Mouse (Mus musculus) cortical plate, adult 2 months (tissue): ENCODE measurements around the gene Gopc. TPM values are rescaled to one million over a fixed set of nuclear protein-coding genes. Genes with fewer than 3 reads are reported as not detected.

Experiments
- H3K27ac ChIP-seq: fragments of 200-500 bp; 2 replicates; pipeline ENCODE4 v1.5.1; 2012; ENCODE audit warnings: low read length, control low read depth, inconsistent platforms; ENCODE audit not compliant: insufficient read depth
- H3K4me1 ChIP-seq: fragments of 200-500 bp; 2 replicates; pipeline ENCODE4 v1.6.1; 2011; ENCODE audit warnings: low read length; ENCODE audit not compliant: control insufficient read depth, insufficient read depth
- H3K4me3 ChIP-seq: fragments of 200-500 bp; 2 replicates; pipeline ENCODE4 v1.5.1; 2011; ENCODE audit warnings: mild to moderate bottlenecking, low read length, control low read depth; ENCODE audit not compliant: insufficient read depth
- CTCF ChIP-seq: fragments of 200-500 bp; IDR thresholded peaks from 2 replicates; pipeline ENCODE4 v1.5.1; 2011; ENCODE audit warnings: mild to moderate bottlenecking, control low read depth, low read length; ENCODE audit not compliant: insufficient read depth; ENCODE audit errors: extremely low read depth
- POLR2A ChIP-seq: fragments of 200-500 bp; IDR thresholded peaks from 2 replicates; pipeline ENCODE4 v1.6.1; 2011; ENCODE audit warnings: mild to moderate bottlenecking, low read length, control low read depth; ENCODE audit not compliant: insufficient read depth; ENCODE audit errors: extremely low read depth
- polyA plus RNA-seq: library from polyadenylated mRNA; depleted of rRNA; stranded (reverse); fragments of >200 nt; gene quantifications from 2 replicates; pipeline ENCODE4 v1.2.3, GENCODE M21; 2012

The Gopc gene
- polyA plus RNA-seq, 1 experiment, result 22.8 TPM

DNA sequence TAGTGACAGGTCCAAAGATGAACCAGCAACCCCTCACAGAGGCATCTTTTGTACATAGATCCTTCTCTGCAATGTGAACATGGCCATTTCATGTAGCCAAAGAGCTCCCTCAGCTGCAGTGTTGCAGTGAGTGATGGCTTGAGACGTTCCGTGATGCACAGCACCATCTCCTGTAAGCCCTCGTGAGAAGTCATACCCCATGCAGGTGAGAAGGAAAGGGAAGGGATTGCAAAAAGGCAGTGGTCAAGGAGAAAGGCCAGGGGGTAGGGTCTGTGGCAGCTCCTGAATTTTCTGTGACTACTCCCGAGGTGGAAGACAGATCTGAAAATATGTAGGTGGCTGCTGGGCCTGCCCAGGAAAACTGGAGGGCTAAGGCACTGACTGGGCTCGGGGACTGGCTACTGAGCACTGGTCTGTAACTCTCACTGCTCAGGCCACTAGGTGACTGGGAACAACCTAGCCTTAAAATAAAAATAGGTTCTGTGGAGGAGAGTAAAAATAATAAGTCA, 7.1 kb upstream of the Gopc start, which contains the start of gene Nepn:
TSS of gene Nepn (plus strand) at position 51 of the 509 bp plus-strand sequence.
- Histone ChIP-seq H3K4me3 (no peak within 1 kb of the TSS), H3K27ac (no peak within 1 kb of the TSS), H3K4me1 (no peaks in the 10 kb centered on the region)
- TF ChIP-seq CTCF (no peak), POLR2A (no peak)

- Histone ChIP-seq H3K4me1 (peaks cover 3% of the 10 kb centered on the region; the same call in 1 of the 2 replicates), H3K27ac (no peak overlapping the region), H3K4me3 (no peak overlapping the region)
- no peak for TF ChIP-seq POLR2A
- TF ChIP-seq CTCF, result no peak
Observed at GRCm38 (mm10) chr10:52387192-52387591, 5.3 kb upstream of the Gopc start.

GRCm38 (mm10) chr10:52384823-52385610, 3.1 kb upstream of the Gopc start:
- TF ChIP-seq CTCF, result peak; percentile 97
- no peak for TF ChIP-seq POLR2A
- H3K4me1 ChIP-seq, result peaks cover 3% of the 10 kb centered on the region; the same call in 1 of the 2 replicates
- no peak overlapping the region for H3K4me3 ChIP-seq
- H3K27ac ChIP-seq, result no peak overlapping the region

GRCm38 (mm10) chr10:52383522-52383921, 1.6 kb upstream of the Gopc start:
- peak overlapping the region; percentile 99; the same call in 1 of the 2 replicates for H3K4me3 ChIP-seq
- H3K4me1 ChIP-seq, result peaks cover 3% of the 10 kb centered on the region; the same call in 1 of the 2 replicates
- H3K27ac ChIP-seq, result no peak overlapping the region
- TF ChIP-seq POLR2A (no peak), CTCF (no peak)

- Histone ChIP-seq H3K4me3 (peak overlapping the region; percentile 99), H3K4me1 (peaks cover 3% of the 10 kb centered on the region; the same call in 1 of the 2 replicates), H3K27ac (no peak overlapping the region)
- TF ChIP-seq CTCF (no peak), POLR2A (no peak)
Observed at GRCm38 (mm10) chr10:52383022-52383421, 1.1 kb upstream of the Gopc start.

DNA sequence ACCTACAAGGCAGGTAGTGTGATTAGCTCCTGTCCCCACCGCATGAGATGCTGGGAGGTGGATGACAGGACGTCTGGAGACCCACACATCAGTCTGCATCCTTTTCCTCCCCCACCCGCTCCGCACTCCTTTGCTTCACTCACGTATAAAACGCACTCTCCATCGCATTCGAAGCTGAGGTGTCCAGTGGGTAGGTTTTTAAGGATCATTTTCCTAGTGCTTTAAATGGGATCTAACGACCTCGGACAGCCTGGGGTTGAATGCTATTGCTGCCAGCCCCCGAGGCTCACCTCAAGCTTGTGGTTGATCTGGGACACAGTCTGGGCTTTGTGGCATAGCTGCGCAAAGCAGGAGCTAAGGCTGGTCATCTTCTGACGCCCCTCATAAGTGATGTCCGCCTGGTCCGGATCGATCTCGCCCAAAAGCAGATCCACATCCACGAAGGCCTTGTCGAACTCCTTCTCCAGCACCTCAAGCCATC, 563 bp downstream of the Gopc start:
- H3K27ac ChIP-seq, result peak overlapping the region; percentile 67

DNA sequence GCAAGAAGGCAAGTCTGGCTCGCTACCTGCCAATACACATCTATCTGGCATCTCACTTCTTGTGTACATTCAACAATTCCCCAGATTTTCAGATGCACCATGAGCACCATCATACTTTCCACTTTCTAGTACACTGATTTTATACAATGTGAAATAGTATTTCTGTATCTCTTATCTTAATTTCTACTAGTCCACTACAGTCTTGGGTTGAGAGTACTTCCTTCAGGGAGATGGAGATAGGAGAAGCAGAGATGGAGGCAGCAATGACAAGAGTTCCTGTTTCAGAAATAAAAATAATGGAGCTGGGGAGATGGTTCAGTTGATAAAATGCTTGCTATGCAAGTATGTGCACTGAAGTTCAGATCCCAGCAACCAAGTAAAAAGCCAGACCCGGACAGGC, 4.1 kb downstream of the Gopc start:
- TF ChIP-seq CTCF (no peak), POLR2A (no peak)
- Histone ChIP-seq H3K4me3 (no peak overlapping the region), H3K4me1 (peaks cover 2% of the 10 kb centered on the region; the same call in 1 of the 2 replicates), H3K27ac (no peak overlapping the region)

More for the DNA sequence above, 563 bp downstream of the Gopc start:
- TF ChIP-seq POLR2A (peak; percentile 31; the same call in 1 of the 2 replicates), CTCF (no peak)
- Histone ChIP-seq H3K4me1 (peaks cover 3% of the 10 kb centered on the region; the same call in 1 of the 2 replicates), H3K4me3 (peak overlapping the region; percentile 99)

GRCm38 (mm10) chr10:52376422-52376821, 5.5 kb downstream of the Gopc start:
- no peak overlapping the region for H3K27ac ChIP-seq
- H3K4me3 ChIP-seq, result no peak overlapping the region
- TF ChIP-seq POLR2A (no peak), CTCF (no peak)
- peaks cover 1% of the 10 kb centered on the region; the same call in 1 of the 2 replicates for H3K4me1 ChIP-seq

GRCm38 (mm10) chr10:52374651-52375050, 7.3 kb downstream of the Gopc start:
- Histone ChIP-seq H3K4me1 (peaks cover 1% of the 10 kb centered on the region; the same call in 1 of the 2 replicates), H3K27ac (no peak overlapping the region), H3K4me3 (no peak overlapping the region)
- TF ChIP-seq CTCF (no peak), POLR2A (no peak)

DNA sequence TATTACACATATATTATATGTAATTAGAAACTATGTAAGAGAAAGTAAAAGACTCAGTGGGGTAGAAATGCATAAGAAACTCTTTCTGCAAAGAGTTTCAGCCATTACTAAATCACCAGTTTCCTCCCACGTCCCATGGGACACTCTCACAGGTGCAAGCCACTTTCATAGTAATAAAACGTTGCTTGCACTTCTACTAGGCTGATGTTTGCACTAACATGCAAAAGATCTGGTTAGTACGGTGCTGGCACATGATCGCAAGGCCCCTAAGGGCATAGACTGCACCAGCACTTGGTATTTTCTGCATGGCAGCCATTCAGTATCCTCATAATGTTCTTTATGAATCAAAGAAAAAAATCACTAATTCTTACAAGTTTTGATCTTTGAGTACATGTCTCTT, 8.1 kb downstream of the Gopc start:
- H3K27ac ChIP-seq, result no peak overlapping the region
- H3K4me1 ChIP-seq, result peaks cover 1% of the 10 kb centered on the region; the same call in 1 of the 2 replicates
- TF ChIP-seq CTCF, result no peak
- no peak for TF ChIP-seq POLR2A
- H3K4me3 ChIP-seq, result no peak overlapping the region
